Mouse (Mus musculus) frontal cortex, postnatal 10 days (tissue): Measurements from ENCODE around the gene Psmb7.

Source experiments
- DNase-seq, 2 experiments: peaks; one replicate each; pipeline ENCODE4 v3.0.0; 2022; ENCODE audit warnings: low spot score in 2 of 2, mixed read lengths in 1 of 2

The Psmb7 gene

DNA sequence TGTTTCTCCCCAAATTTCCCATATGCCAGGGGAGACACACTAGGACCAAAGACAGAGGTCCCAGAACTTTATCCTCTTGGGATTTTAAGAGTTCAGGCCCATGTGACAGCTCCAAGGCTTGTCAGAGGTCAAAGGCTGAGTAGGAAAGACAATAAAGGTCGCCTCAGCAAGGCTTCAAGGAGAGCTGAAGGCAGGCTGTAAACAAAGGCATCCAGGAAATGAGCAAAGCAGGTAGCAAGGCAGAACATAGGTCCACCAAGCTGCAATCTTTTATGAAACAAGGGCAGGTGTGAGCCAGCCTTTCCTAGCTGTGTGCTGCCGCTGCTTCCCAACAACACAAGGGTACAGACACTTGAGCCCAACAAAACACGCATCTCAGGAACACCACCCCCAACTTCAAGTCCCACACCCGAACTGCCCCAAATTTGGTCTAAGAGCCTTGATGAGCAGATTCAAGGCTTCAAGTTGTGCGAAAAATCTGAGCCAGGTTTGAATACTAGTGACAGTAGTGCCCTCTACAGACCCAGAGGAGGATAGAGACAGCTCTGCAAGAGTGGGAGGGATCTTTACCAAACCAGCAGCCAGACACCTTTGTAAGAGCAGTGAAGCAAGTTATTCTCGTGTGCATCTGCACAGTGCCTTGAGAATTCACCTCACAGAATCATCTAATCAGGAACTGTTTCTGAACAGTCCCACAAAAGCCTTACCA, 52.0 kb downstream of the Psmb7 start:
- no peak for DNase-seq

DNA sequence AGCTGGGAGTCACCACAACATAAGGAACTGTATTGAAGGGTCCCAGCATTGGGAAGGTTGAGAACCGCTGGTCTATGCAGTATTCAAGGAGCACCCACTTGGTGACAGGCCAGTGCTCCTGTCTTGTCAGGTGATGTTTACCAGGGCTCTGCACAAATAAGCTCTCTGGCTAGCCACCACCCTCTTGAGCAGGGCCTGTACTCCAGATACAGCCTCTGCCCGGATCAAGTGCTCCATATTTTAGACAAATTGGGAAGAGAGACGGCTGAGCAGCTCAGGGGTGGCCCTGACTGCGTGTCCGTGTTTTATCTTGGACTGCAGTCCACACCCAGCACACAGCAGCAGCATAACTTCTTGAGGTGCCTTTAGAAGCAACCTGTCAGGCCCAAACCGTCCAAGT, 57.2 kb downstream of the Psmb7 start:
- DNase-seq, result no peak

DNA sequence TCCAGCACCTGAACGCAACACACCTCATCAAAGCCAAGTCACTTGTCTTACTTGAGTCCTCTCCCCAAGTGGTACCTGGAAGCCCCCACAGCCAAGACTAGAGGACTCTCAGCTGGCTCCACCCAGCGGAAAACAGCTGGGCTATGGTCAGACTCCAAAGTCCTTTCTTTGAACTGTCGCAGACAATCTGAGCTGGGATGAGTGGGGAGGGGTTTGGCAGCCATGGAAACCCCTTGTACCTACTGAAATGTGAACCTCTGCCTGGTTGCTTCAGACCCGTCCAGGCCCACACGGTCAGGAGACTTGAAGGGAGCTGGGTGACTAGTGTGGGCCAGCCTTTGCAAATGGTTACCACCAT, 58.5 kb downstream of the Psmb7 start:
- no peak for DNase-seq

DNA sequence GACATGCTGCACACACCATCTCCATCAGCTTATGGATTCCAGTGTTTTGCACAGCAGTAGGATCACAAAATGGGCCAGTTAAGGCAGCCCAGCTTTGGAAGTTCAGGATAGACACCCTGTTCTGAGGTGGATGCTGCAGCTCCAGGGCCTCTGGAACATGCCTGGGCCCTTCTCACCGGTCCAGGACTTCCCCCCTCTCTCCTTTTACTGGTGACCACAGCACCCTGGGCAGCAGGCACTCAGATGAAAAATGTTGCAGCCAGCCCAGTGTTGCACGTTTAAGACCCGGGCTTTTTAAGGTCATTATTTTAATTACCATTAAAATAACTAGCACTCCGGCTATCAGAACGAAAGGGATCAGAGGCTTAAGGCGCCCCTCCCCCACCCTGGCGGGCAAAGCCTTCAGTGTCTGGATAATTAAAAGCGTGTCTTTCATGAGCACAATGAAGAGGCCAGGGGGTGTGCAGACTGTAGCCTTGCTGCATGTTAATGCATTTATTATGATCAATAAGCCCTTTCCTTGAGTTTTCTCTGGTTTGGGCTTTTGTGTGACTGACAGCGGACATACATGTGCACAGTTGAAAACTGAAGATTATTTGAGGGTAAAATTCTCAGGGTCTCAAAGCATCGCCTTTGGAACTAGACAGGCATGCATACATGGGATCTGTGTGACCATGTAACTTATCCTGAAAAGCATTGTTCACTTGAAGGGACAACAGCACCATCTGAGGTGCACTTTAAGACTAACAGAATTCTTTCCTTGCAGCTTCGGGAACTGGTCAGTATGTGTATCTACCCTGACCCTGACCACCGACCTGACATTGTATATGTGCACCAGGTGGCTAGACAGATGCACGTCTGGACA, 59.1 kb downstream of the Psmb7 start:
- DNase-seq, result no peak

DNA sequence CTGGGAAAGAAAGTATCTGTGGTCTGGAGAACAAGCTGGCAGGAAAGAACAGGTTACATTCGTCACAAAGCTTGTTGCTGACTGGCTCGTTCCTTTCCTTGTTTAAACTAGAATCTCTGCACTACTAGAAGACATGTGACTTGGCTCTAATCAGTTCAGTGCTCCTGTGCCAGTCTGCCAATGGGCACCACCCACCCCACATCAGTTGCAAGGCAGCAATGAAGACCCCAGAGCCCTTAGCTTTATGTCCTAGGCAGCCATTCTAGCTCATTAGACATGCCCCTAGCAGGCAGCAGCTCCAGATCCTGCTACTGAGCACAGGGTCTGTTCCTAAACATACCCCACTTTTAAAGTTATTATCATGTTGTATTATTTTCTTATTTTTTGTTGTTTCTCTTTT, 59.9 kb downstream of the Psmb7 start:
- no peak for DNase-seq

DNA sequence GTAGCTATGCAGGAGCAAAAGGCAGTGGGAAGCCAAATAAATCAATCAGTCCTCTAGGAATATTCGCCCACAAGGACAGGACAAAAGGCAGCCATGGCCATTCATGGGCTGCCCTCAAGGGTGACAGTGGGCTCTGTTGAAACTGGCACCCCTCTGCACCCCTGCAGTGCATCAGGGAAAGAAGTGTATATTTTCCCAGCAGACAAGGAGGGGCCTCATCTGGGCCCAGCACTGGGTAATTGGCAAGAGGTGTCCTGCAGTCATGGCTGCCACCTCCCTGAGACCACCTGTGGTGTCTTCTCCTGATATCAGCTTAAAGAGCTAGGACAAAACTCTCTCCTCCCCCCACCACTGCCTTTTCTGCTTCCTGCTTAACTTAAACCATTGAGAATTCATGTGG, 64.4 kb downstream of the Psmb7 start:
- DNase-seq, result no peak

DNA sequence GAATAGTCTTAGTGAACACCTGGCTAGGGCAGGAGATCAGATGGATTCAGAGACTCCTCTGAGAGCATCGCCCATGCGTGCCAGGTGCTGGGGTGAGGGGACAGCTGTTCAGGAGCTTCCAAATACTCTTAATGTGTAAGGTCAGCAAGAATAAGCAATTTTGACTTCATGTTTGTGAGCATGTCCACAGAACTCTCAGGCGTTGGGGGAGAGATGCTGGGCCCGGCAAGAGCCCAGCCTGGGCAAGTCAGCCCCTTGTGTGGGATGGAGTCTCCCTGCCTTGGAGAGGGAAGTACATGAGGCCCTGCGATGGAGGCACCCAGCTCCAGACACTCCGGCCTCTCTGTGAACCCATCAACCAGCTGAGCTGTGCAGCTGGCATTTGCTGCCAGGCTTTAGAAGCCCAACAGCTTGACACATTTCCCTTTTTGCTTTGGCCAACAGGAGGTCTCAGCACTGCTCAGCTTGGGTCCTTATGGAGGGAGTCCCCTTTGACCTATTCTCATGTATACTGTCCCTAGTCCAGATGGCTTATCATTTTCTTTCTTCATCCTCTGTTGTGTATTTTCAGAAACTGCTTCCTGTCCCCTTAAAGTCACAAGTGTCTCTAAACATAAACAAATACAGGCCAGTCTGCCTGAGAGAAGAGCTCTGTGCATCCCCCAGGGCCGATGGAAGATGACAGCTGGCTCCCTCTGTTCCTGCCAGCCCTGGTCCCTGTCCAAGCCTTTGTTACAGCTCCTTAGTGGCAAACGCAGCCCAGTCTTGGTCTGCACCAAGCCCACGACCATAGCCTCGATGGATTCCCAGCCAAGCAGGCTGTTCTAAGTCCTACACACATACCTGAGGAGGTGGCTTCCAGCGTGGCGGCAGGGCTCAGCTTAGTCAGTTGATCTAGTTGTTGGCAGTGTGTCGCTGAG, 65.0 kb downstream of the Psmb7 start:
- no peak for DNase-seq

DNA sequence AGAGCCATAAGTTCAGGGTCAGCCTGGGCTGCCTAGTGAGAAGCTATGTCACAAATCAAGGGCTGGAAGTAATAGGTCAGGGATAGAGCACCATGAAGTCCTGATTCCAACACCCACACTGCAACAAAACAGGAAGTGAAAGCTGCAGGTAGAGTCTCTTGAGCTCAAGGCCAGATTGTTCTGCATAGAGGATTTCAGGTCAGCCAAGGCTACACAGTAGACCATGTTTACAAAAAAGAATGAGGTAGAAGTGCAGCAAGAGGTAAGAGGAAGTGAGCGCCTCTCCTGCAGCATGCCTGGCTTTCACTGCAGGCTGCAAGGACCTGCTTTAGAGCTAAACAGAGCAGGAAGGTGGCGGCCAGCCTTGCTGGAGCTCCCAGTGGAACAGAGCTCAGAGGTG, 69.2 kb downstream of the Psmb7 start:
- DNase-seq, result no peak

DNA sequence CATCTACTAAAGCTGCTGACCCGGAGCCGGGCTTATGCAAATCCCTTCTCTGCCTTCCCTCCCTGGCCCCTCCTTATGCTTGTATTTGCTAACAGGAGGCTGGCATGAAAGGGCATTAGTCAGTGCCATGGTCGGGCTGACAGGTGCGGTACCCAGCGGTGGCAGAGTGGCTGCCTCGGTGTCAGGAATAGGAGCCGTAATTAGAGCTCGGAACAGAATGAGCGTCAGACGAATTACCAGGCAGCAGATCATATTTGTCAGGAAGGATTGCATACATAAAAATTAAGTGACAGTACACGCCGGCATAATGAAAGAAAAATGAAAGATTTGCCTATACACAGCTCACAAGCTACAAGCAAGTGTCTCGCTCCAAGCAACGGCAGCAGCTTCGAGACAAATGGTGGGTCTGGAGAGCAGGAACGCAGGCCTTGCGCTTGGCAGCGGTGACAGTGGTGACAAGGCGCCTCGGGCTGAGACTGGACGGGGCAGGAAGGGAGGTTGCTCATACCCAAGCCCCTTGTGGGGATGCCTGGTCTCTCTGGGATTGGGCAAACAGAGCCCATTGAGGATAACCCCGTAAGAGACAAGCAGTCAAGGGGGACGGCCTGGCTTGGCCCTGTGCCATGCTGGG, 71.8 kb downstream of the Psmb7 start:
- no peak for DNase-seq

DNA sequence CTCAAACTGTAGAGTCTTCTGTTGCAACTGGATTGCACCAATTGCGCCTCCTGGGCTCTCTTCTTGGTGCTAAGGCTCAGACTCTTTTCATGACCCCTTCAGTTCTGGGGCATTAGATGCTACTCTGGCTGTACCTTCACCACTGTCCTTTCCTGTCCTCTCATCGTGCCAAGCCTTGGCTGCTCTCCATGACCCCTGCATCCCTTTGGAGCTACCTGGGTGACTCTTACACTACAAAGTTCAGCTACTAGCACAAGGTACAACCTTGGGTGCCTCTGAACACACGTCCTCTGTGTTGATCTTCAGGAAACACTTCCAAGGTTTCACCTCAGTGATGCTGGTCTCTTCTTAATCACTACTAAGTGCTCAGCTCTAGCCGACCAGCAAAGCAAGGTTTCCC, 81.3 kb downstream of the Psmb7 start:
- no peak for DNase-seq

DNA sequence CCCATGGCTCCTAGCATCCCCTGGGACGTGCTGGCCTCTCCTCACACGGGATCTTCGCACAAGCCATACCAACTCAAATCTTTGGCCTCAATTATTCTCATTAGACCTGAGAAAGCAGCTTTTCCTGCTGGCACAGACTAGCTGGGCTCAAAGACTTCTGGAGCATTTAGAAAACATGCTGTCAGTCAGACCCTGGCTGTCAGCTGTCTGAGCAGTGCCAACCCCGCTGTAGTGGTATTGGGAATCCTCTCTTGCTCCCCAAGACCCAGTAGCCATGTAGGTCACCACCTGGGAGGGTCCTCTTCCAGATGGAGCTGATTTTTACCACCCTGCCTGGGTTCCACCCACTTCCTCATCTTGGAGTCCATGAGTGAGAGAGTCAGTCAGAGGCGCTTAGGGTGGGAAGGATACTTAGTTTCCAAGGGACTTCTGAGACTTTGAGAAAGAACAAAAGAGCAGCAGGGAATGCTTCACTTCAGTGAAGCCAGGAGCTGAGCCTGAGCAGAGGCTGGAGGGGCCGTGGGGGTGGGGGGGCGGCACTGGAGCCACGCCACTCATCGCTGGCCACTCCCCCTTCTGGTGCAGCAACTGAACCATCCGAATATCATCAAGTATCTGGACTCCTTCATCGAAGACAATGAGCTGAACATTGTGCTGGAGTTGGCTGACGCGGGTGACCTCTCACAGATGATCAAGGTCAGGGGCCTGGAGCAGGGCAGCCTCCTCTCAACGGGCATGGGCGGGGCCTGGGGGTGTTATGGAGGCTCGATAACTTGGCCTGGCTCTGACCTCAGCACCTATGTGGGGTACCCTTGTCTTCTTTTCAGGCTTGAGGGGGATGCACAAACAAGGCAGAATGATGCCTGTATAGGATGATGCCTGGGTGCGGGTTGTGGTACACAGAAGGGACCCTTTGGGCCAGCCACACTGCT, 83.3 kb downstream of the Psmb7 start:
- no peak for DNase-seq

DNA sequence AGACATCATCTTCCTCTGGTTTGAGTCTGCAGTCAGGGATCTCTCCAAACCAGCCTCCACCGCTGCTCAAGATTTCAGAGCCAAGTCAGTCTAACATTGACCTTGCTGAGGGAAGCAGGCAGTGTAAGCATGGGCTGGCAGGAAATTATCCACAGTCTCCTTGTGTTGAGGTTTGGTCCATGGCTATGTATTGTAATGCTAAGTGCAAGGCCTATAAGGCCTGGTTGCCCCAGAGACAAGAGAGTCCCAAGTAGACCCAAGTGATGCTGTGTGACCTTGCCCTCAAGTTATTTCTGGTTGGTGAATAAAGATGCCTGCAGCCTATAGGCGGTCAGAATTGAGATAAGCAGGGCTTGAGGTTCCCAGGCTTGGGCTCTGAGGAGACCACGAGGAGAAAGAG, 87.2 kb downstream of the Psmb7 start:
- no peak for DNase-seq

DNA sequence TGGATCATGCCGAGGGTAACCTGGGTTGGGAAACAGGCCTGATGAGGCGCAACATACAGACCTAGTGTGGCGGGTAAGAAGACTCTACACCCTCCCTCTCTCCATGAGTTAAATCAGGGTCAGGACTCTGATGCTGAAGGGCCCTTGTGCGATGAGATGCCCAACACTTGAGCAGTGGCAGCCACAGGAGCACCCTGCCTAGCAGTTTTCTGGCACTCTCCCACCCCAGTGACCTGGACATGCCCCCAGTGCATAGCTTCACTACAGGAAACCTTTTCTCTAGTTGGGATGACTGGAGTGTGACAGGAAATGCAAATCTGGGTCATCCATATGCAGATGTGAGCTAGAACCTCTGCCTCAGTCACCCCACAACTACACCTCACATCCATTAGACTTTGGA, 88.2 kb downstream of the Psmb7 start:
- no peak for DNase-seq

DNA sequence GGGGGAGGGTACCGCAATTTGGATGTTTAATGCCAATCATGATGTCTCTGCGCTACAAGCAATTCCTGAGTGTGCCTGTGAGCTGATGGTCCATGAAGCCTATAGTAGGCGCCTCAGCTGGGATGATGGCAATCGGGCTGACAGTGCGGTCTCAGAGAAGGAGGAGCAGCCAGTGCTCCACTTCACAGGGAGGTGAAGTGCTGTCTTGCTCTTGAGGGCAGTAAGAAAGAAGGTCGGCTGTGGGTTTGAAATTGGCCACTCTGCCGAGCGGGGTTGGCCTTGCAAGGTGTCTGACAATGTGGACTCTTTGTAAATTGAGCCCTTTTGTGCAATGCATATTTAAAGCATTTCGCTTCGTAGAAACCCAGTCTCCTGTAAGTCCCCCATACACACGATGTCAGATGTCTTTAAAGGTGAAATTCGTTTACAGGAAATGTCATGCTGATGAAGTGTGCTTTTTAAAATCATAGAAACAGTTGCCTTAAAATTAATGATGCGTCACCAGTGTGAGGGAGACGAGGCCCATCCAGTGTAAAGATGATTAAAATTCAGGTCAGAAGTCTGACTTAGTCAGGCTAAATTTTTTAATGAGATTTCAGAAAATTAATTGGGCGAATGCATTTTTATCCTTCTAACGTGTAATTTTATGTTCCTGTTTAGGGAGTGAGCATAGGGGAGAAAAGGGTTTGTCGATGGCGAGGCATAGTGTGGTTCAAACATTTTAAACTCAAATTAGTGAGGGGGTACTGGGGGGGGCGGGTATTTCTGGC, 89.5 kb downstream of the Psmb7 start:
- DNase-seq, result no peak

DNA sequence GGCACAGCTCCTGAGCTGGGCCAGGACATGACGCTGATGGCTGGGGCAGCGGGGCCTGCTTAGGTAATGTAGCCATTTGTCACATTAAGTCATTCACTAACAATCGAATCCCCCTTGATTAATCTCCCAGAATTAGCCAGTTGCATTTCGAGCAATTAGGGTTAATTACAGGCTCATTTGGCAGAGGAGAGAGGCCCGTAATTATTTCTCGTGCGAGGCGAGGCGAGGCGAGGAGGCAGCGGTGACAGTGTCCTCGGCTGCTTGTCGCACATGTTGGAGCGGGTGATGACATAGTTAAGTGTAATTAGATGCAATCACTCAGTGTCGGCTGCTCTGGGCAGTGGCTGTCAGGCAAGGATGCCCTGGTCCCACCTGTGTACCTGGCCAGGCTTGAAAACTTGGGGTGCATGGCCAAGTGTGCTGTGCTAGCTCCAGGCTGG, 91.9 kb downstream of the Psmb7 start:
- DNase-seq, result no peak

DNA sequence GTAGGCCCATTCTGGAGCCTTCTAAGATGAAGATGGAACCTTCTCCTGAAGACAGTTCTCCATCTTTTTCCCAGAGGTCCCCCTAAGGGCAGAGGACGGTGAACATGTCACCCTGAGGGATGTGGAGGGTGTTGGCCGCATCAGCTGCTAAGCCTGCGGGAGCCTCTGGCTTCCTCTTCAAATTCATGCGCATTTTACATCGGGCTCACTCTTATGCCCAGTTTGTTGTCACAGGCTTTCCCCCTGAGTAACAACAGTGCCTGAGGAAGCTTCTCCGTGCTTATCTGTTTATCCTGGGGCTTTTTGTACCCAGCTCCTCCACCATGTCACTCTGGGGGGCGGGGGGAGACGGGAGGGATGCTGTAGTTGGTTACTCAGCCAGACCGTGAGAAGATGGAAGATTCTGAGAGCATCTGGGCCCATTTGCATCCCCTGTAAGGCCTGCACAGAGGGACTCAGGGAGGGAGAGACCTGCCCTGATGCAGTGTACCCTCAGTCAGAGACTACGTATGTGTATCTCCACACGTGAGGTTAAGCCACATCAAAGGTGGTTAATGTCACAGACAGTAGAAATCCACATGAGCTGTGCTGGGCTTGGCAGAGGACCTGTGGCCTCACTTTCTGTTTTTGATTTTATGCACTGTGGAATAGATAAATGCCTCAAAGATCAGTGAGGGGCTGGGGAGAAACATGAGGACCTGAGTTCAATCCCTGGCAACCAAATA, 95.9 kb downstream of the Psmb7 start:
- DNase-seq, result no peak

DNA sequence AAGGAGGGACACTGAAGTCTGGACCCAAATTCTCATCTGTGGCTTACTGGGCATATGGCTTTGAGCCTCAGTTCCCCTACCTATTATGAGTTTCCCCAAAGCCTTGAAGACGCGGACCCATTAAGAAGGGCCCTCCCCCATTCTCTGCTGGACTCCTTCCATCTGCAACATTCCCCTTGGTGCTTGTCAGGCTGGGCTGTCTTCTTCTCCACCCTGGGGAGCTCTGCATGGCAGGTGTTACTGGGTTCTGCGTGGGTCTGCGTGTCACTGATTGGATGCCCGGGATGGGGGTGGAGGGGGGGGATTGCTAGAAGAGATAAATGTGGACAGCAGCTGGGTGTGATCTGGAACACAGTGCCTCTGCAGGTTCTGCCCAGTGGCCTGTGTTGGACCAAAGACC, 97.1 kb downstream of the Psmb7 start:
- DNase-seq, result no peak

DNA sequence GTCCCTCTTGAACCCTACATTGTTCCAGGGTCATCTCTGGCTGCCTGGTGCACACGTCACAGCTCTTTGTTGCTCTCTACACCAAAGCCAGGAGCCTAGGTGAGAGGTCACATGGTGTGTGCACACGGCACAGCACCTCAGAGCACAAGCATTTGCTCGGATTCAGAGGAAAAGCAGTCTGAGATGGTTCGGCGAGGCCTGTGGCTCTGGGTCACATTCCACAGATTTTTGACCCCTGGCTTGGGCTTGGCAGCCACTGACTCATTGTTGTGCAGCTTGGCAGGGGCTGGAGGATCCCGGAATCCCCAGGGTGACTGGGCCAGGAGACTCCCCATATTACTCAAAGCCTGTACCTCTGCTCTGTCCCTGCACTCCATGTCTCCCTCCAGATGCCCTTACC, 97.7 kb downstream of the Psmb7 start:
- no peak for DNase-seq

DNA sequence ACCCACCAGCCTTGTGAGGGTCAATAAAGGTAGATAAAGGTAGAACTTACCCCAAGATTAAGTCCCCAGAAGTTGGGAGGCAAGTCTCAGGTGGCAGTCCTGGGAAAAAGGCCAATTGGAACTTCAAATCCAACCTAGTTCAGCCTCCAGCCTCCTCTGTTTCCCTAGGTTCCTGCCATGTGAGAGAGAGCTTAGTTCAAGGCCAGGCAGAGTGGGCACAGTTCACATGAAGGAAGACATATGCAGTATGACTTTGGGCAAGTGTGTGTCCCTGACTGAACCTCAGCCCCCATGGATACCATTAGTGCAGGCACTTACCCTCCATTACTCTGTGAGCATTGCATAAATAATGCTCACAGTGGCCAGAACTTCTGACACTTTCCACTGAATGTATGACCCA, 98.2 kb downstream of the Psmb7 start:
- no peak for DNase-seq
